Mouse (Mus musculus) testis, adult 2 months (tissue): ENCODE results near the gene Pfkl. TPM values are rescaled to one million over a fixed set of nuclear protein-coding genes. Genes with fewer than 3 reads are reported as not detected.

Source experiments
- H3K27ac ChIP-seq: fragments of 200-500 bp; 2 replicates; pipeline ENCODE4 v1.5.1; 2012; ENCODE audit warnings: low read depth, low read length; ENCODE audit not compliant: control insufficient read depth, insufficient read depth
- H3K27me3 ChIP-seq: fragments of 200-500 bp; 2 replicates; pipeline ENCODE4 v1.6.1; 2012; ENCODE audit warnings: mild to moderate bottlenecking, low read length, moderate library complexity; ENCODE audit not compliant: control insufficient read depth, insufficient read depth
- H3K36me3 ChIP-seq: fragments of 200-500 bp; 2 replicates; pipeline ENCODE4 v1.6.1; 2012; ENCODE audit warnings: mild to moderate bottlenecking, low read length; ENCODE audit not compliant: control insufficient read depth, insufficient read depth
- H3K4me1 ChIP-seq: fragments of 200-500 bp; 2 replicates; pipeline ENCODE4 v1.6.1; 2012; ENCODE audit warnings: low read length; ENCODE audit not compliant: control insufficient read depth, insufficient read depth
- H3K4me3 ChIP-seq: fragments of 200-500 bp; 2 replicates; pipeline ENCODE4 v1.5.1; 2012; ENCODE audit warnings: low read depth, mild to moderate bottlenecking, low read length, moderate library complexity, mixed read lengths; ENCODE audit not compliant: control insufficient read depth
- CTCF ChIP-seq: fragments of 200-500 bp; IDR thresholded peaks from 2 replicates; pipeline ENCODE4 v1.5.1; 2012; ENCODE audit warnings: low read depth, mild to moderate bottlenecking, inconsistent platforms, low read length, moderate library complexity; ENCODE audit not compliant: control insufficient read depth, insufficient read depth, insufficient replicate concordance
- POLR2A ChIP-seq: fragments of 200-500 bp; IDR thresholded peaks from 2 replicates; pipeline ENCODE4 v1.6.1; 2012; ENCODE audit warnings: low read depth, mild to moderate bottlenecking, inconsistent platforms, low read length, moderate library complexity; ENCODE audit not compliant: control insufficient read depth
- polyA plus RNA-seq: library from polyadenylated mRNA; depleted of rRNA; stranded (reverse); fragments of >200 nt; gene quantifications from 2 replicates; pipeline ENCODE4 v1.2.3, GENCODE M21; 2012

Pfkl gene
- polyA plus RNA-seq, 1 experiment, result 16.3 TPM

DNA sequence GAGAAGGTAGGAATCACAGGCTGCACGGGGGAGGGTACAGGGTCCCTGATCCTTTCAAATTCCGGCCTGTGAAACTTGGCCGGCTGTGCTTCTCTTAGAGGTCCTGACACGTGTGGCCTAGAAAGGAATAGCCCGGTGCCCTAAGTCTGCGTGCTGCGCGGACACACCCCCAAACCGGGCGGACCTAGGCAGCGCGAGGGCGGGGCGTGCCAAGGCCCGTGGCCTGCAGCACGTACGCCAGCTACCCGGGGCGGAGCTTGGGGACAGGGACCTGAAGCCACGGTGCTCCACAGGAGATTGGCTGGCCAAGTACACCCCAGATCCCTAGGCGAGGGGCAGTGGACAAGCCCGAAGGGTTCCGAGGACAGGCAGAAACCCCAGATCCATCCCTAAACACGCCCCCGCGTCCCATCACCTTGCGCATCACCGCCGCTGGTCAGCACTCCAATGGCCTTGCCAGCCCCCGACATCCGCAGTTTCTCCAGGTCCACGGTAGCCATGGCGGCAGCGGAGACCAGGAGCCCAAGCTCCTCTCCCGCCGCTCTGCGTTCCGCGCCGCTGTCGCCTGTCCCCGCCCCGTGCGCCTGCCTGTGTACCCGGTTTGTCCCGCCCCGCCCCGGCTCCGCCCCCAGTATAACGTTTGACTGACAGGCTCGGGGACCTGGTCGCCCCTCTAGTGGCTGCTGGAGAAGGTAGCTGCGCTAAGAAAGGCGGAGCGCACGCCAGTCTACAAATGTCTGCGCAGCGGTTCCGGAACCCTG is 519 bp downstream of the Pfkl start:
- H3K4me1 ChIP-seq, result peaks cover 15% of the 10 kb centered on the region
- H3K27me3 ChIP-seq, result no peaks in the 10 kb centered on the region
- peak overlapping the region; percentile 64 for H3K27ac ChIP-seq
- H3K4me3 ChIP-seq, result peak overlapping the region; percentile 78
- no peaks in the 10 kb centered on the region for H3K36me3 ChIP-seq
- TF ChIP-seq CTCF, result peak; percentile 32; the same call in 1 of the 2 replicates
- TF ChIP-seq POLR2A, result peak; percentile 61

DNA sequence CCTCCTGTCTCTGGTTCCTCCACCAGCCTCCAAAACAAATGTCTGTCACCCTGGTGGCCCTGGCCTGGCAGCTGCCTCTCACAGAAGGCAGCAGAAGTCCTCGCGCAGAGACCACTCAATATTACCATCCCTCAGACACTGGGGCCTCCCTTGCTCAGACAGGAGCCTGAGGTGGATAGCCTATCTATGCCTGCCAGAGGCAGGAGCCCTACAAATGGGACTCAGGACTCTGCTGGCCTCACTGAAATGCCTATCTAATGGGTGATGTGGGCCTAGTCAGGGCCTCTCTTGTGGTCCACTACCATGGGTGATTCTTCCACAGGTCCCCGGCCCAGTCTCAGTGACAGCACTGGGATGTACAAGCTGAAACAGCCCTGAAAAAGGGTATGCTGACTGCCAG is 1.7 kb downstream of the Pfkl start:
- H3K27me3 ChIP-seq, result no peaks in the 10 kb centered on the region
- H3K4me3 ChIP-seq, result no peak overlapping the region
- peaks cover 14% of the 10 kb centered on the region for H3K4me1 ChIP-seq
- no peaks in the 10 kb centered on the region for H3K36me3 ChIP-seq
- no peak overlapping the region for H3K27ac ChIP-seq
- no peak for TF ChIP-seq POLR2A
- TF ChIP-seq CTCF, result no peak

DNA sequence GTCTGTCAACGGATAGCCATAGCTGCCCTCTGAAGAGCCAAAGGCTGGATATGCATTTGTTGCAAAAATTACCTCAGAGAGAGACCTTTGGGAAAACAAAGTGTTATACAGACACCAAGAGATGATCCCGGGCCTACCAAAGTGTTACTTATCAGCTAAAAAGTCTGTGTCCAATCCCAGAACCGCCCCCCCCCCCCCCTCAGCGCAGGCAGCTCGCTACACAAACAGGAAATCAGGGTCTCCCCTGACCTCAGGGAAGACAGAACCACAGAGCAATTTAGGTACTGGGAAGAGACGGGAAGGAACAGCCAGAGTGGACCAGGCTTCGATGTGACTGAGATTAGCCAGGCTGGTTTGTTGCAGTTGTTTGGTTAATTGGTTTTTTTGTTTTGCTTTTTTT is 2.7 kb downstream of the Pfkl start:
- Histone ChIP-seq H3K27me3 (no peaks in the 10 kb centered on the region), H3K27ac (no peak overlapping the region), H3K36me3 (no peaks in the 10 kb centered on the region), H3K4me3 (no peak overlapping the region), H3K4me1 (peaks cover 11% of the 10 kb centered on the region)
- TF ChIP-seq CTCF, result no peak
- no peak for TF ChIP-seq POLR2A

DNA sequence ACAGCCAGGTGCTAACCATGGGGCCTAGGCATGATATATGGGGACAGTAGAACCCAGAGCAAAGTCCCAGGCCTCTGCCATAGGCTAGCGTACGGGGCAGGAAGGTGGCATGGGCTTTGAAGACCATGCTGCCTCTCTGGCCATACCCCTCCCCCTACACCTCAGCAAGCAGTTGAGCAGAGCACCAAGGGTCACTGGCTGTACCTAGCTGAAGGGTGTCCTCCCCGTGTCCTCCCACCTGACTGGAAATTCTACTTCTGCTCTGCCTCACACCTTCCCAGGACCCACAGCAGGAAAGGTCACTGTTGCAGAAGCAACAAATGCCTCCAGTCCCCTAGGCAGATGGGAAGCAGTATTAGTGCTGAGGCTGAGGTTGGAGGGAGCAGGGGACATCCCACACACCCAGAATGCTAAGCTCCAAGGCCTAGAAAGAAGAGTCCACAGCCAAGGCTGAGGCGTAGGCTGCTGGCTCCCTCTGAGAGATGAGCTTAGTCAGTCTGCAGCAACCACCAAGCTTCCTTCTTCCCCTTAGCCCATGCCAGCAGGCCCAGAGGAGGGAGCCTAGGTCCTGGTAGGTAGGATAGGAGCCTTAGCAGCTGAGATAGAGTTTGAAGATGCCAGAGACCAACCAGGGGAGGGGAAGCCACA is 4.0 kb downstream of the Pfkl start:
- H3K4me3 ChIP-seq, result no peak overlapping the region
- peaks cover 11% of the 10 kb centered on the region for H3K4me1 ChIP-seq
- H3K27ac ChIP-seq, result no peak overlapping the region
- no peaks in the 10 kb centered on the region for H3K27me3 ChIP-seq
- H3K36me3 ChIP-seq, result no peaks in the 10 kb centered on the region
- TF ChIP-seq CTCF (no peak), POLR2A (no peak)

DNA sequence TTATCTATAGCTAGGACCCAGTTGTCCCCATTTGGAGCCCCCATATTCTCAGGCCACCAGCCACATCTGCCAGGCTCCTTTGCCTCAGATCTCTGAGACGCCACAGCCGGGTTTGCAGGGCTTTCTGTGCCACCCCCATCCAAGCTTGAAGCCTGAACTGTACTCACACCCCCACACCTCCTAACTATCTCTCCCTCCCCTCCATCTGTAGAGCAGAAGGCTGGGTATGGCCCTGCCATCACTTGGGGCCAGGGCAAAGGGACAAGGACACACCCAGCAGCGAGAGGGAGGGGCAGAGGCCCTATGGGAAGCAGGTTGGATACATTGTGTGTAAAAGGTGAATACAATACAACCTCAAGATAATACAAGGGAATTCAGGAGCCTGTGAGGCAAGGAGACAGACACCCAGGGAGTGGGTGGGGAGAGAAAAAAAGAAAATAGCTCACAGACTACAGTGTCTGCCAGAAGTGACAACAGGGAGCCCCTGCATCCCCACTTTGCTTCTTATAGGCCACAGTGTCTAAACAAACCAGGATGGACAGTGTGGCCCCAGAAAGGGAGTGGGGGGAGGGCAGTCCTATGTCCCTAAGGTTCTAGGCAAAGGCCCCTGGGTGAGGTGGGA is 5.3 kb downstream of the Pfkl start:
- Histone ChIP-seq H3K4me3 (no peak overlapping the region), H3K27ac (no peak overlapping the region), H3K4me1 (peaks cover 6% of the 10 kb centered on the region), H3K36me3 (no peaks in the 10 kb centered on the region), H3K27me3 (no peaks in the 10 kb centered on the region)
- TF ChIP-seq POLR2A, result no peak
- TF ChIP-seq CTCF, result no peak

DNA sequence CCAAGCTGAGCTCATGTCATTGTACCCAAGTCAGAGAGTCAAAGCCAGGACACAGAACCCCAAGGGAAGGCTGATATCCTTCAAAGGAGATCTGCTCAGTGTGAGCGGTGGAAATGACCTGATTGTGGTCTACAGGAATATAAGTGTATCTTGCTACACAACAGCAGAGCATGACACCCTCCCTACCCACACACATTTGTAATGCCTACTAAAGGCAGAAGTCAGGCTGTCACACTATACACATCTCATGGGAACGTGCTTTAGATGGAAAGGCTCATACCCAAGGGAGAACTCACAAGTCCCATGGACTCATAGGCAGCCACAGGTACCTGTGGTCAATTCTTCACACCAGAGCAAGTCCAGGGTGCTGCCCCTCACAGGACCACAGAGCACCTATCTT is 7.6 kb downstream of the Pfkl start:
- Histone ChIP-seq H3K4me1 (no peaks in the 10 kb centered on the region; the same call in 1 of the 2 replicates), H3K27ac (no peak overlapping the region), H3K36me3 (no peaks in the 10 kb centered on the region), H3K27me3 (no peaks in the 10 kb centered on the region), H3K4me3 (no peak overlapping the region)
- TF ChIP-seq CTCF (no peak), POLR2A (no peak)

DNA sequence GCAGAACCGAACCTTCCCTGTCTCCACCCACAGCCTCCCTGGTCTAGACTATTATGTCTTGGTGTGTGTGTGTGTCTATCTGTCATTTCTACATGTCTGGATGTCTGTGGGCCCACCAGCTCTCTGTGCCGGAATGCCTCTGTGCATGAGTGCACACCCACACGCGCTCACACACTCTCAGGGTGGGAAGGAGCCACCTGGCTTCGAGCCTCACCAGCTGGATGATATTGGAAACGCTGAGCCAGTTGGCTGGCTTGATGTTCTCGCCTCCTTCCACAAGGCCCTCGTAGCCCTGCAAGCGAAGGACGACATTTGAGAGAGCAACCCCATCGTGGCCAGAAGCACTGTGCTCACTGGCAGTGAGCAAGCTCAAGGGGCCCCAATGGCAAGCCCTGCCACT is 8.1 kb downstream of the Pfkl start:
- TF ChIP-seq POLR2A, result no peak
- TF ChIP-seq CTCF, result no peak
- H3K4me3 ChIP-seq, result no peak overlapping the region
- H3K4me1 ChIP-seq, result no peaks in the 10 kb centered on the region; the same call in 1 of the 2 replicates
- H3K36me3 ChIP-seq, result no peaks in the 10 kb centered on the region
- H3K27me3 ChIP-seq, result no peaks in the 10 kb centered on the region
- H3K27ac ChIP-seq, result no peak overlapping the region
